Mouse (Mus musculus) megakaryocyte, embryonic 14.5 days (primary cell): ENCODE measurements around the gene Rundc1.
"Not testable (repeated sequence)": the region's sequence is repeated elsewhere in the genome, so short reads cannot be mapped to it uniquely, and the experiment has no call there.

Source experiments
- FLI1 ChIP-seq: IDR thresholded peaks from 2 replicates; pipeline ENCODE4 v1.6.1; 2012; ENCODE audit warnings: low read length, inconsistent platforms, mixed read lengths
- GATA1 ChIP-seq: IDR thresholded peaks from 3 replicates; pipeline ENCODE4 v1.6.1; 2012; ENCODE audit warnings: mixed read lengths, low read length, inconsistent platforms, borderline replicate concordance

DNA sequence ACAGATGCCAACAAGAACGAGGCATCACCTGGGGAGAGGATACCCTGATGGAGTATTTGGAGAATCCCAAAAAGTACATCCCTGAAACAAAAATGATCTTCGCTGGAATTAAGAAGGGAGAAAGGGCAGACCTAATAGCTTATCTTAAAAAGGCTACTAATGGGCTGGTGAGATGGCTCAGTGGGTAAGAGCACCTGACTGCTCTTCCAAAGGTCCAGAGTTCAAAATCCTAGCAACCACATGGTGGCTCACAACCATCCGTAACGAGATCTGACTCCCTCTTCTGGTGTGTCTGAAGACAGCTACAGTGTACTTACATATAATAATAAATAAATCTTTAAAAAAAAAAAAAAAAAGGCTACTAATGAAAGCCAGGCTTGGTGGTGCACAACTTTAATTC is 51.5 kb downstream of the Rundc1 start:
- TF ChIP-seq GATA1, FLI1: not testable (repeated sequence)
